Mouse (Mus musculus): Measurements from ENCODE around the gene Pspc1.
"Not testable (repeated sequence)": the region's sequence is repeated elsewhere in the genome, so short reads cannot be mapped to it uniquely, and the experiment has no call there.

Gene Pspc1

DNA sequence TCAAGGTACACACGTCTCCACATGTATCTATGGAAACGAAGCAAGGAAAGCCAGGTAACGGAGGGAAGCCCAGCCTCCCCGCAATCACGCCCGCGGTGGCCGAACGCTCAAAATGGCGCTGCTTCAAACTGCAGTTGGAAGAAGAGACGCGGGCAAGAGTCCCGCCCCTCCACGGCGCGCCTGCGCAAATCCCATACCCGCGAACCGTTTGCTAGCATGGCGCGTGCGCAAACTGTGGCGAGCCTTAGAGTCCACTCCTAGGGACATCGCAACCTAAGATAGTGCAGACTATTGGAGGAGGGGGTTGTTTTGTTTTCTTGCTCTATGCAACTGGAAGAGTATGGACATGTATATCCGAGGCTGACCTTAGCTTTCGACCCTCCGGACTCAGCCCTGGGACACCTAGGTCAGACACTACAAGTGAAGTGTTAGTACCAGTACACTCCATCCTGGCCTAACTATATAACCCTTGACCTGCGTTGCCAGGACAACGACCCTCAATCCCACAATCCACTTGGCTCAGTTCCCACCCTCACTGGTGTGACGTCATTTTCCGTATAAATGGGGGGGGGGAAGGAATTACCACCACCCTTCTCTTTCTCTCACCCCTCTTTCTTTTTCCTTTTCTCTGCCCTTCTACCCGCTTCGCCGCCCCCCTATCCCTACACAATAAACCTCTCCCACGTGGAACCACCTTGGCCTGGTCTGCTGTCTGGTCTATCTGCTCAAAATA, at the start of gene Pspc1:
TSS of gene Pspc1 (minus strand) at position 117 of the 733 bp plus-strand sequence.
- peak; percentile 97 for DNase-seq (ENCODE audit: inconsistent ontology term)

DNA sequence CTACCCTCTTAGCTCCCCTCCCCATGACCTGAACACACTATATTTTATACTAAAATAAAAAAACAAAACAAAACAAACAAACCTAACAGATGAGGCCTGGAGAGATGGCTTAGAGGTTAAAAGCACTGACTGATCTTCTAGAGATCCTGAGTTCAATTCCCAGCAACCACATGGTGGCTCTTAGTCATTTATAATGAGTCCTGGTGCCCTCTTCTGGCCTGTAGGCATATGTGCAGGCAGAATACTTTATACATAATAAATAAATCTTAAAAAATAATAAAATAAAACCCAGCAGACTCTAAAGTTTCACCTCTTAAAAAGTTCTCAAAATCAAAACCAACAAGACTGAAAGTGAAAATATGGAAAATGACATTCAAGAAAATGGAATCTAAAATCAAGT, 46.4 kb upstream of the Pspc1 start:
- DNase-seq (ENCODE audit: inconsistent ontology term) = no peak

DNA sequence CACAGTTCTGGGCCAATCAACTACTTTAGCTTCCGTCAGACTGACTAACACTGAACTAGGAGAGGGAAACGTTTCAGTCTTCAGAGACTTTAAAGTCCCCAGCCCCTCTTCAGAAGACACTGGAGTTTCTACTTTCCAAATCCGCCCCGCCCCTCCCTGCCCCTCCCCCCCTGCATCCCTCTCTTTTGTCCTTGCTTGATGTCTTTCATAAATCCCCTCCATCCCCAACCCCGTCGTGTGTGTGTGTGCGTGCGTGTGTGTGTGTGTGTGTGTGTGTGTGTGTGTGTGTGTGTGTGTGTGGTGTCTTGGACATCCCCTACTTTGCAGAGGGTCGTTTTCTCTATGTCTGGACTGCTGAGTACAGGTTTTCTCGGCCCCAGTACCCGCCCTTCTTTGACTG, 39.5 kb upstream of the Pspc1 start:
- no peak for DNase-seq (ENCODE audit: inconsistent ontology term)

DNA sequence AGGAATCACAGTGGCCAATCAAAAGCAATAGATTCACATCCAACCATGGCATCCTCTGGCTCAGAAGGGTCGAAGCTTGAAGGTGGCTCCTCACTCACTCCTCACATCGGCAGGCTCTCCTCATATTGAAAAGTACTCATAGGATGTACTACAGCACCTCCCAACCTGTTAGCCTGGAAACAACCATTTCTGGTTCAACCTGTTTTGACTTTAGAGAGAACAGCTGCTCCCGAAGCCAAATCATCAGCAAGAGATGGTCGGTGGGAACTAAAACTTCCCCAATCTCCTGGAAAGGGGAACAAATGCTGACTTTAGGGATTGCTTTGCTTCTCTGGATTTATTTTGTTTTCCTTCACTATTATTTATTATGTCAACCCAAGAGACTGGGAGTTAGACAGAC, 39.0 kb upstream of the Pspc1 start:
- DNase-seq (ENCODE audit: inconsistent ontology term) = no peak

DNA sequence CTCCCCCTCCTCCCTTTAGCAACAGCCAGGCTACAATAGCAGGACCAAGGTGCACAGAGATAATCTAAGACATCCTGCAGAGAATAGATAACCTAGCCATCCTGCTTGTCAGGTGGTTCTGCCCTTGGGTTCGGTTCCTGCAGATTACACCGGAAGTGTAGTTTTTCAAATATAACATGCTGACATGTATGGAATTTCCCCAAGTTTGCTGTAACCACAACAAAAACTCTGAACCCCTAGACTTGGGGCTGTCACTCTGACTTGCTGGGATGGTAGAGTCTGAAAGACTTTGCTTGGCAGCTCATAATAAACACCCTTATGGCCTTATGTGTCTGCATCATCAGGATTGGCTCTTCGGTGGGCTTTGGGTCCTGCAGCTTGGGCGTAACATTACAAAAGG, 38.4 kb upstream of the Pspc1 start:
- no peak for DNase-seq (ENCODE audit: inconsistent ontology term)

DNA sequence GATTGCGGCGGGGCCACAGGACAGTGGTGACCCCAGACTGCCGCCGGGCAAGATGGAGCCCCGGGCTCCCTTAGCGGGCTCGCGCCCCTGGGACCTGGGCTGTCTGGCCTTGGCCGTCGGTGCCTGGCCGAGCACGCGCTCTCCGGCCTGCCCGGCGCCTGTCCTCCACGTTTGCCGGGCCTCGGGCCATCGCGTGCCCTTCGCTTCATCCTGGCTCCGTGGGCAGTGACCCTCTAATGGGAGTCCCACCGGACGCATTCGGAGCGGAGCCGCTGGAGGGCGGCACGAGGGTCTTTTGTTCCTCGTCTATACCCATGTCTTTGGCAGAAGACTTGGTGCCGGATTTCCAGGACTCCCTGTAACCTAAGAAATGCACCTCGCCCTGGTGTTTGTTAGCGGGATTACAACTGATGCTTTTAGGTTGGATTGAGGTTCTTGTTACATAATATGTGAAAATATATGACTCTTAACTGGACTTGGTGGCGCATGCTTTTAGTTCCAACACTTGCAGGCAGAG, 34.5 kb upstream of the Pspc1 start:
- DNase-seq (ENCODE audit: inconsistent ontology term) = peak; percentile 85

DNA sequence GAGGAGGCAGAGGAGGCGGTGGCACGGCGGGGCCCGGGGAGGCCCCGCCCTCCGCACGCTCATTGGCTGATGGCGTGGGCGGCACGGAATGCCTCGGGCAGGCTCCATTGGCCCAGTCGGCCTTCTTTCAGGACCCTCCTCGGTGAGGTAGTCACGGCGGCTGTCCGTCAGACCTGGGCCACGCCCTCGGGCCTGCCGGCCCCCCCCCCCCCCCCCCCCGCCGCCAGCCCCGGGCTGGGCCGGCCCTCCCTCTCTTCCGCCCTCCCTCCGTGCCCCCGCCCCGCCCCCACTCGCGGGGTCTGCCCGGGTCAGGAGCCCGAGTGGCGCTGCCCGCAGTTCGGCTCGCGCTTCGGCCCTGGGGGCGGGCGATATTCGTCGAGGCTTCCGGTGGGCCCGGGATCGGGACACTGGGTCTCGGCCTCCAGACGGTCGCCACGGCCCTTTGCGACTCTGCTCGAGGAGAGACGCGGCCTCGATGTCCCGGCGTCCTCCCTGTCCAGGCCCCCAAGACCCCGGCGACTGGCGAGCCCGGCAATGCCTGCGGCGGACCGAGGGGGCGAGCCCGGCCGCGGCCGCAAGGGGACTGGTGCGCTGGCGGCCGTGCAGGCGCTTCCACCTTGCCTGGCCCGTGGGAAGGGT, 33.7 kb upstream of the Pspc1 start, which contains the start of gene Zmym5:
TSS of gene Zmym5 (minus strand) at position 16 of the 639 bp plus-strand sequence.
- DNase-seq (ENCODE audit: inconsistent ontology term) = peak; percentile 94

DNA sequence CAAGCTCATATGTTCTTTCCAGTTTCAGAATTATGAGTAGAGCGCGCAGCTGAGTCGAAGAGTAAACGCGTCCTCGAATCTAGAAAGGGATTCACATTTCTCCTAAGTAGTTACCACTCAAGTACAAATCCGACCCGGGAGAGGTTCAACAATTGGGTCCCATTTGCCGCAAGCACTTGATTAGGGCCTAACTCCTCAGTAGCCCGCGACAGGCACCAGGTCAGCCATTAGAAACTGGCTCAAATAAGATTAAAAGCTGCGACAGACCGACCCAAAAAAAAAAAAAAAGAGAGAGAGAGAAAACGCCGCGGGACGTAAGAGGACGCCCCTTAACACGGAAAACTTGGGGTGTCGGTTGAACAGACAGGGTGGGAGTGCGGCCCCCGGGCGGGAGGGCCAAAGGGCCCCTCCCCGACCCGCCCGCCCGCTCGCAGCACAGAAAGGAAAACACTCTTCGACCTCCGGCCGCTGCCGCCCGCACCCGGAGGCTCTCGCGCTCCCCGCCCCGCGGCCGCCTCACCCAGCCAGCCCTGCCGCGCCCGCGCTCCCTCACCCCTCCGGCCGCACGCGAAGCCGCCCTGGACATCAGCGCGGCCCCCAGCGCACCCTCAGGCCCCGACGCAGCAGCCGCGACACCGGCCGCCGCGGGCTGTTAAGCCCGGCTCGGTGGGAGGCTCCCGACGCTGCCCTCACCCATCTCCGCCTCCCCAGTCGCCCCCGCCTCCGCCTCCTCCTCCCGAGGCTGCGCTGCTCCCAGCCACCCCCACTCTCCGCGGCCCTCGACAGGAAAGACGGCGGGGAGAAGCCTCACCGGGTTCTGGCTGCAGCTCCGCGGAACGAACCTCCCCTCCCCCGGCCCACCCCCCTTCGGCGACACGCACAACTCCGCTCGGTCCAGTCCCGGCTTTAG, 32.9 kb upstream of the Pspc1 start:
- DNase-seq (ENCODE audit: inconsistent ontology term) = peak; percentile 61

DNA sequence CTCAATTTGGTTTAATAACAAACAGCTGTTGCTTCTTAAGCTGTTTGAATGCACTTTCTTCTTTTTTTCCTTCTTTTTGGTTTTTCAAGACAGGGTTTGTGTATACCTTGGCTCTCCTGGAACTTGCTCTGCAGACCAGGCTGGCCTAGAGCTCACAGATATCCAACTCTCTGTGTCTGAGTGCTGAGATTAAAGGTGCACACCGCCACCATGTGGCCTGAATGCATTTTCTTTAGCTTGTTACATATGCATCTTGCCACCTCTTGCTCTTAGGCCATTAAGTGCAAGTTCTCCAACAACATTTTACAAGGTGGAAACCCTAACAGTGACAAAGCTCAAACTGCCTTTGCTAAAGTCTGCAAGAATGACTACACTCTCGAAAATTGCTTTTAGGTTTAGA, 15.1 kb upstream of the Pspc1 start:
- DNase-seq (ENCODE audit: inconsistent ontology term) = no peak

DNA sequence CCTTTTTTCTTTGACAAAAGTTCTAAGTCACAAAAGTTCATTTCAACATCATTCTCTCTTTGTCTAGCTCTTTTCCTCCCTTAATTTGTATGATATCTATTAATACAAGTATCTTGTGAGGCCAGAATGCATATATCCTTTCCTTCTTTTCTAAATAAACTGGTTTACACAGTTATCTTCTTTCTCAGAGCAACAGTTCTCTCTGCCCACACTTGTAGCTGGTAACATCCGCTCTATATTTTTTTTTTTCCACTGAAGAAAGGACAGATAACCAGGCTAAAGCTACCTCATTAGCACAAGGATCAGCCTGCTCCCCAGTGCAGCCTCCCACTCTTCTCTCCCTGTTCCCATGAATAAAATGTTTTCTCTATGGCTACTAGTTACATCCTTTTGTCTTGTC, 6.5 kb upstream of the Pspc1 start:
- DNase-seq (ENCODE audit: inconsistent ontology term) = no peak

DNA sequence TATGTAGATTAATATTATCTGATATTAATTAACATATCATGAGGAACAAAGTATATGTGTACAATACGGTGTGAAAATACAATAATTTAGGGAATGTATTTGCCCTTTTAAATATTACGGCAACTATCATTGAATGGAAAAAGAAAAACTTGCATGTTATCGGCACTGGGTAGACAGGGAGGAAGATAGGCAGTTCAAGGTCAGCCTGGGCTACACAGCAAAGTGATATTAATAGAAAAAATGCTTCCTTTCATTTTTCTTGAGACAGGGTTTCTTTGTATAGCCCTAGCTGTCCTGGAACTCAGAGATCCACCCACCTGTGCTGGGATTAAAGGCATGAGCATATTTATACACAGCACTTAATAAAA, 801 bp upstream of the Pspc1 start:
- no peak for DNase-seq (ENCODE audit: inconsistent ontology term)

DNA sequence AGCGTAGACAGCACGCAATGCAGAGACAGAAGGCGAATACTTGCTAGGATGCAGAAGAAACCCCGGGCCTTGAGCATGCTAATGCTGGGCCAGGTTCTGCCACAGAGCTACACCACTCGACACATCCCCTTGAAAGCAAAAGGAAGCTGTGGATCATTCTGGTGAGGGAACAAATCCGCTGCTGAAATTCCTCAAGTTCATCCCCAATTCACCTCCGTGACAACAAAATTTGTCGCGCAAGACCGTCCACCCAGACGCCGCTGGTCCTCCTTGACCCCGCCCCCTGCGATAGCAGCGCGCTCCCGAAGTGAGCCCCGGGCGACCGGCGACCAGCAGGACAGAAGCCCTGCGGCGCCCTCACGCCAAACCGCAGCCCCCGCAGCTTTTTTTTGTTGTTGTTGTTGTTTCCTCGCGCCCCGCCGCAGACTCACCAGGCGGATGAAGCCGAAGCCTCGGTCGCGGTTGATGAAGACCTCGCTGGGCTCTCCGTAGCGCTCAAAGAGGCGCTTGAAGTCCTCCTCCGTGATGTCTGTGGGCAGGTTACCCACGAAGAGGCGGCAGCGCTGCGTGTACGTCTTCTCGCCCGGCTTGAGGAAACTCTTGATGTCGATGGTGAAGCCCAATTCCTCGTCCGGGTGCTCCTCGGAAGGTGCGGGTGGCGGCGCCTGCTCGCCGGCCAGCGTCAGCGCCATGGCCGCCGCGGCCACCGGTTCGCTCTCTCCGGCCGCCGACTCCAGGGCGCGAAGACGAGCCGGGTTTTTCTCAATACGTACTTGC, 568 bp downstream of the Pspc1 start:
- peak; percentile 77 for DNase-seq (ENCODE audit: inconsistent ontology term)

DNA sequence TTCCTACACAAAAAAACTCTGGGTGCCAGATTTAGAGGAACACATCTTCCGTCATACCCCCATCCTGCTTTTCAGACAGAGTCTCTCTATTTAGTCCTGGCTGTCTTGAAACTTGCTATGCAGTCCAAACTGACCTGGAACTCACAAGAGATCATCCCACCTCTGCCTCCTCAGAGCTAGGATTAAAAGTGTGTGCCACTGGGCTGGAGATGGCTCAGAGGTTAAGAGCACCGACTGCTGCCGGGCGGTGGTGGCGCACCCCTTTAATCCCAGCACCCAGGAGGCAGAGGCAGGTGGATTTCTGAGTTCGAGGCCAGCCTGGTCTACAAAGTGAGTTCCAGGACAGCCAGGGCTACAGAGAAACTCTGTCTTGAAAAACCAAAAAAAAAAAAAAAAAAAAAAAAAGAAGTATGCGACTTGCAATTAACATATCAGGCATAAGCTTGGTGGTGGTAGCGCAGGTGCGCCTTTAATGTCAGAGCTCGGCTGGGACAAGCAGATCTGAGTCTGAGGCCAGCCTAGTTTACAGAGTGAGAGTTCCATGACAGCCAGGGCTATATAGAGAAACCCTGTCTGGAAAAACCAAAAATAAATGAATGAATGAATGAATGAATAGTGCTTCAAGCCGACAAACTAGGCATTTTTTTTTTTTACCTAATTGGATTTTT, 1.4 kb downstream of the Pspc1 start:
- peak; percentile 2 for DNase-seq (ENCODE audit: inconsistent ontology term)

DNA sequence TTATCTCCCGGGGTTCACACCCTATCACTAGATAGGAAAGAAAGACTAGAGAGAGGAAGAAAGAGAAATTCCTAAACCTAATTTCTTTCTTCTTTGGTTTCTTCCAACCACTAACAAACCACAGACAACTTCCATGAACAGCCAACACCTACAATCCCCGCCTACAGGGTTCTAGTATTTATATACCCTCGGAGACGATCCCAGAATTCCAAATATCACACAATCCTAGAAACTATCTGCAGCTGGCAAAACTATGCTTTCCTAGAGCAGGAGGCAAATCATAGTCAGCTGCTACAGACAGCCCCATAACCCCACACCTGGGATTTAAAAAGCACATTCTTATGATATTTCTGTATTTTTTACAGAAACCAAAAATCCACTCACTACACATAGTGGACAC, 2.7 kb downstream of the Pspc1 start:
- no peak for DNase-seq (ENCODE audit: inconsistent ontology term)

DNA sequence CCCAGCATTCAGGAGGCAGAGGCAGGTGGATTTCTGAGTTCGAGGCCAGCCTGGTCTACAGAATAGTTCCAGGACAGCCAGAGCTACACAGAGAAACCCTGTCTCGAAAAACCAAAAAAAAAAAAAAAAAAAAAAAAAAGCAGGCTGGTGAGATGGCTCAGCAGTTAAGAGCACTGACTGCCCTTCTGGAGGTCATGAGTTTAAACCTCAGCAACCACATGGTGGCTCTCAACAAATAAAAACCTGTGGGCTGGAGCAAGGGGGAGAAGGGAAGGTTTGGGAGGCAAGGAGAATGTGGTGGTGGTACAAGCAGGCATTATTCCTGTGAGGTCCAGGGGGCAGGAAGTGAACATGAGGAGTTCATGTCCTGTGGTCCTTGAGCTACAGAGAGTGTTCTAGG, 11.7 kb downstream of the Pspc1 start:
- DNase-seq (ENCODE audit: inconsistent ontology term) = not testable (repeated sequence)

DNA sequence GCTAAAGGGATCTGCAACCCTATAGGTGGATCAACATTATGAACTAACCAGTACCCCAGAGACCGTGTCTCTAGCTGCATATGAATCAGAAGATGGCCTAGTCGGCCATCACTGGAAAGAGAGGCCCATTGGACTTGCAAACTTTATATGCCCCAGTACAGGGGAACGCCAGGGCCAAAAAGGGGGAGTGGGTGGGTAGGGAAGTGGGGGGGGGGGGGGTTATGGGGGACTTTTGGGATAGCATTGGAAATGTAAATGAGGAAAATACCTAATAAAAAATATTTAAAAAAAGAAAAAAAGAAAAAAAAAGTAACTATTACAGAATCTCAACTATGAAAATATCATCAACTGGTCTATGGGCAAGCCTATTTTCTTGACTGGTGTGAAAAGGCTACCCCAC, 13.0 kb downstream of the Pspc1 start:
- not testable (repeated sequence) for DNase-seq (ENCODE audit: inconsistent ontology term)

DNA sequence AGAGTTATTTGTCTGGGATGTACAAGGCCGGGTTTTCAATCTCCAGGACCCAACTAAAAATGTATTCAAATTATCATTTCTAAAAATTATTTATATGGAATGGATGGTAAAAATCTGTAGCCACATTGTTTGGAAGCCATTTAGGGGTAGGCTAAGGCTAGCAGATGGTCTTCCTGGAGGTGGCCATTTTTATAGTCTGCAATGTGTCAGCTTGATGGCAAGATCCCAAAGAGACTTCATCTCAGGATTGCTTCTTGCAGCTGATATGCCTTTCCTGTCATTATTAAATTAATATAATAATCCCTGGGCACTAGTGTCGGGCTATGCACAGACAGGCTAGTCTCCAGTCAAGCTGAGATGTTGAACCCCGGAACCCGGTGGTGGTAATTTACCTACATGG, 26.8 kb downstream of the Pspc1 start:
- no peak for DNase-seq (ENCODE audit: inconsistent ontology term)

DNA sequence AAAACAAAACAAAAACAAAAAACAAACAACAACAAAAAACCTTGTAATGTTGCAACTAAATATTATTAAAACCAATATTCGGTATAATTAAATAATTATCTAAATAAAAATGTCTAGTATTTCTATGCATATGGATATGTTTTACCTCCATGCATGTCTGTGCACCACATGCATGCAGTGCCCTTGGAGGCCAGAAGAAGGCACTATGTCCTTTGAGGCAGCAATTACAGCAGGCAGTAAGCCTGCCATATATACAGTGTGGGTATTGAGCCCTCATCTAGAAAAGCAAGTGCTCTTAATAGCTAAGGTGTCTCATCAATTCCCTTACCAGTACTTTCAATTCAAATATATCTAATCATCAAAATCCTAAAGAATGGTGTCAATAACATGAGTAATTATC, 37.9 kb downstream of the Pspc1 start:
- DNase-seq (ENCODE audit: inconsistent ontology term) = no peak

DNA sequence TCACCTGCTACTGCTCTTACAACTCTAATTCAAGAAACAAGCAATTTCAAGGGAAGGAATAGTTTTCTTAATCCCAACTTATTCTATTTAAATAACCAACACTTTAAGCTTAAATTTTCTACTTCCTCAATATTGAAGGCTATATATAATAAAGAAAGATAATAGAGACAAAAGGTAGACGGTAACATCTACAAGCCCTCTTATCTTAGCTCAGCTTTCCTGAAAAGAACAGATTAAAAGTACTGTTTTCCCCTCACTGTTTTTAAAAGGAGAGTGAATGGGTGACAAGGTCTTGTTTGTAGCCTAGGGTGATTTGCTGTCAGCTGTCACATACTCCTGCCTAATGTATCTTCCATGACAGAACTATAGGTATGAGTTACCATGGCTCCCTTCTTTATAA, 51.6 kb downstream of the Pspc1 start:
- DNase-seq (ENCODE audit: inconsistent ontology term) = no peak

DNA sequence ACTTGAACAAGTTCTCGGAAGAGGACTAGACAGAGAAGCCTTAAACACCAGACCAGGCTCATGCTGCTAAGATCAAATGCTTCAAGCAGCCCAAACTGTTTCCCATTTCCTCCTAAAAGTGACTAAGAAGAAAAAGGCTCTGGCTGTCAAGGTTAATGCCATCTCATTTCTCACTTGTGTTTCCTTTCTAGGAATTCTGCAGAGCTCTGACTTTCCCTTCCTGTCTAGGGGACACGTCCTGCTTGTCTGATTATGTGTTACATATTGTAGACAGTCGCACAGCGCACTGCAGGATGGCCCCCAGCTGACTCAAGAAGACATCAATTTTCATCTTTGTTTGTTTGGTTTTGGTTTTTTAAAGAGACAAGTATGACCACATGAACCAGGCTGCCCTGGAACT, 72.4 kb downstream of the Pspc1 start:
- no peak for DNase-seq (ENCODE audit: inconsistent ontology term)

DNA sequence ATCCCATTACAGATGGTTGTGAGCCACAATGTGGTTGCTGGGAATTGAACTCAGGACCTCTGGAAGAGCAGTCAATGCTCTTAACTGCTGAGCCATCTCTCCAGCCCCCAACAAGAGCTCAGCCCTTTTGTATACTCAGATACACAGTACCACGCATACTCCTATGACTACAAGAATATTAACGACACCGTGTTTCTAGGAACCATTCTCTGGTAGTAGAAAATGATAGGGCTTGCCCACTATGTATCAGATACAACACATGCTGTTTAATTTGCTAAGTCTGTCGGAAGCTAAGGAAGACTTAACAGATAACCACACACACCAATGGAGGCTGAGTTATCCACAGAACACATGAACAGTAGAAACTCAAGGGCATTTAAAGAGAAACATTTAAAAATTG, 75.5 kb downstream of the Pspc1 start:
- DNase-seq (ENCODE audit: inconsistent ontology term) = no peak

Measured in Muller cell, postnatal 12 days (primary cell).